Mouse (Mus musculus) bone marrow, adult 2 months (tissue): ENCODE measurements around the gene Gm8237.
"Not testable (repeated sequence)": the region's sequence is repeated elsewhere in the genome, so short reads cannot be mapped to it uniquely, and the experiment has no call there.

Source experiments
- CTCF ChIP-seq: fragments of 200-500 bp; IDR thresholded peaks from 2 replicates; pipeline ENCODE4 v1.5.1; 2011; ENCODE audit warnings: low read length, control low read depth; ENCODE audit not compliant: control insufficient read depth, insufficient read depth
- POLR2A ChIP-seq: fragments of 200-500 bp; IDR thresholded peaks from 2 replicates; pipeline ENCODE4 v1.6.1; 2011; ENCODE audit warnings: low read depth, mild to moderate bottlenecking, control low read depth, low read length, borderline replicate concordance; ENCODE audit not compliant: control insufficient read depth

GRCm38 (mm10) chr14:5918330-5918942, 38.3 kb upstream of the Gm8237 start:
- TF ChIP-seq CTCF, POLR2A: not testable (repeated sequence)
